Mouse (Mus musculus) liver, embryonic 15.5 days (tissue): Measurements from ENCODE around the gene Fibp. TPM values are rescaled to one million over a fixed set of nuclear protein-coding genes. Genes with fewer than 3 reads are reported as not detected.

Experiments
- ATAC-seq: fragments of 200-750 bp; cut with Nextera tagmentation; 2 replicates; pipeline ENCODE4 v1.8.0; 2017; ENCODE audit warnings: moderate number of reproducible peaks, mild to moderate bottlenecking, moderate library complexity; ENCODE audit not compliant: insufficient read depth
- H3K27ac ChIP-seq: fragments of 300-500 bp; sonication (generic); replicated peaks from 2 replicates; pipeline ENCODE4 v1.5.1; 2015; ENCODE audit warnings: mild to moderate bottlenecking, inconsistent platforms
- H3K27me3 ChIP-seq: fragments of 300-500 bp; sonication (generic); 2 replicates; pipeline ENCODE4 v1.6.1; 2015; ENCODE audit warnings: mild to moderate bottlenecking, inconsistent platforms
- H3K36me3 ChIP-seq: fragments of 300-500 bp; sonication (generic); replicated peaks from 2 replicates; pipeline ENCODE4 v1.6.1; 2015; ENCODE audit warnings: moderate library complexity, mild to moderate bottlenecking, inconsistent platforms
- H3K4me1 ChIP-seq: fragments of 300-500 bp; sonication (generic); replicated peaks from 2 replicates; pipeline ENCODE4 v1.6.1; 2015; ENCODE audit warnings: inconsistent platforms
- H3K4me2 ChIP-seq: fragments of 300-500 bp; sonication (generic); 2 replicates; pipeline ENCODE4 v1.6.1; 2015; ENCODE audit warnings: moderate library complexity, mild to moderate bottlenecking, inconsistent platforms
- H3K4me3 ChIP-seq: fragments of 300-500 bp; sonication (generic); replicated peaks from 2 replicates; pipeline ENCODE4 v1.5.1; 2015; ENCODE audit warnings: mild to moderate bottlenecking, inconsistent platforms
- H3K9ac ChIP-seq: fragments of 300-500 bp; sonication (generic); 2 replicates; pipeline ENCODE4 v1.6.1; 2015; ENCODE audit warnings: moderate library complexity, mild to moderate bottlenecking, inconsistent platforms
- H3K9me3 ChIP-seq: fragments of 300-500 bp; sonication (generic); replicated peaks from 2 replicates; pipeline ENCODE4 v1.6.1; 2016; ENCODE audit warnings: inconsistent platforms
- WGBS: fragments of 180-500 bp; shearing (Covaris S2); methylation state at CpG from one replicate; pipeline ENCODE4 v1.1.7; 2015; ENCODE audit warnings: mixed read lengths; ENCODE audit not compliant: insufficient replicate concordance; 5-methylcytosine and 5-hydroxymethylcytosine counted together
- polyA plus RNA-seq: library from polyadenylated mRNA; unstranded; fragments of >200 nt; fragmentation: Nextera tagmentation; extraction: Ambion mirVana; gene quantifications from 2 replicates; pipeline ENCODE4 v1.2.1, GENCODE M21; 2015

Fibp gene
- polyA plus RNA-seq: 25.3 and 28.6 TPM in 2 replicates

- H3K4me2 ChIP-seq: peak within 1 kb of the TSS; percentile 92
Observed at GRCm38 (mm10) chr19:5460465-5460911, at the start of gene Fibp. Gene Fibp (plus strand): TSS chr19:5460615.

GRCm38 (mm10) chr19:5410641-5411040, 49.8 kb upstream of the Fibp start:
- Histone ChIP-seq H3K9me3 (no peaks in the 10 kb centered on the region), H3K27me3 (no peaks in the 10 kb centered on the region)
- 75% methylated on average over 5 of the region's 5 CpGs for WGBS

More at GRCm38 (mm10) chr19:5460465-5460911, at the start of gene Fibp:
- Histone ChIP-seq H3K36me3 (peaks cover 24% of the 10 kb centered on the region), H3K27me3 (peaks cover 10% of the 10 kb centered on the region), H3K27ac (peak within 1 kb of the TSS; percentile 67), H3K4me1 (peaks cover 53% of the 10 kb centered on the region), H3K9me3 (no peaks in the 10 kb centered on the region), H3K9ac (peak within 1 kb of the TSS; percentile 79), H3K4me3 (peak within 1 kb of the TSS; percentile 87)
- ATAC-seq: peak; percentile 58
- under 1% methylated on average over 32 of the region's 32 CpGs for WGBS

GRCm38 (mm10) chr19:5411961-5412360, 48.5 kb upstream of the Fibp start:
- Histone ChIP-seq H3K9ac (no peak overlapping the region), H3K36me3 (0 out of 2 replicates have a peak, but pooled peaks cover 8% of the 10 kb centered on the region), H3K27me3 (no peaks in the 10 kb centered on the region), H3K4me3 (no peak overlapping the region), H3K9me3 (no peaks in the 10 kb centered on the region), H3K4me1 (peaks cover 33% of the 10 kb centered on the region), H3K27ac (no peak overlapping the region), H3K4me2 (no peak overlapping the region)
- WGBS: 72% methylated on average over 5 of the region's 5 CpGs
- ATAC-seq: no peak

More at GRCm38 (mm10) chr19:5410641-5411040, 49.8 kb upstream of the Fibp start:
- Histone ChIP-seq H3K4me1 (peaks cover 40% of the 10 kb centered on the region), H3K4me3 (no peak overlapping the region), H3K36me3 (0 out of 2 replicates have a peak, but pooled peaks cover 8% of the 10 kb centered on the region), H3K9ac (no peak overlapping the region), H3K27ac (no peak overlapping the region), H3K4me2 (no peak overlapping the region)
- ATAC-seq: no peak

- Histone ChIP-seq H3K9me3 (no peaks in the 10 kb centered on the region), H3K36me3 (peaks cover 15% of the 10 kb centered on the region; the same call in 1 of the 2 replicates), H3K27ac (no peak overlapping the region), H3K4me3 (no peak overlapping the region), H3K27me3 (no peaks in the 10 kb centered on the region), H3K9ac (no peak overlapping the region), H3K4me2 (no peak overlapping the region), H3K4me1 (peaks cover 15% of the 10 kb centered on the region; the same call in 1 of the 2 replicates)
- WGBS: 61% methylated on average over 4 of the region's 4 CpGs
- ATAC-seq: no peak
Observed at GRCm38 (mm10) chr19:5413840-5414239, 46.6 kb upstream of the Fibp start.

GRCm38 (mm10) chr19:5414534-5414957, 45.9 kb upstream of the Fibp start:
- Histone ChIP-seq H3K27ac (no peak overlapping the region), H3K9ac (no peak overlapping the region), H3K4me3 (no peak overlapping the region), H3K4me2 (no peak overlapping the region), H3K36me3 (peaks cover 9% of the 10 kb centered on the region; the same call in 1 of the 2 replicates), H3K27me3 (no peaks in the 10 kb centered on the region), H3K9me3 (no peaks in the 10 kb centered on the region), H3K4me1 (peaks cover 9% of the 10 kb centered on the region; the same call in 1 of the 2 replicates)
- WGBS: 53% methylated on average over 2 of the region's 2 CpGs
- no peak for ATAC-seq

- no peak overlapping the region for H3K4me2 ChIP-seq
- H3K4me3 ChIP-seq: no peak overlapping the region
- H3K27me3 ChIP-seq: no peaks in the 10 kb centered on the region
- H3K9me3 ChIP-seq: no peaks in the 10 kb centered on the region
- ATAC-seq: no peak
- H3K4me1 ChIP-seq: peaks cover 18% of the 10 kb centered on the region
- no peak overlapping the region for H3K27ac ChIP-seq
- peaks cover 35% of the 10 kb centered on the region for H3K36me3 ChIP-seq
- 81% methylated on average over 8 of the region's 8 CpGs for WGBS
- H3K9ac ChIP-seq: no peak overlapping the region
Observed at GRCm38 (mm10) chr19:5418750-5419466, 41.5 kb upstream of the Fibp start.

- WGBS: 60% methylated on average over 9 of the region's 9 CpGs
- no peak for ATAC-seq
- Histone ChIP-seq H3K27ac (no peak overlapping the region), H3K4me1 (peaks cover 19% of the 10 kb centered on the region), H3K4me2 (no peak overlapping the region), H3K9ac (no peak overlapping the region), H3K36me3 (peaks cover 35% of the 10 kb centered on the region), H3K9me3 (no peaks in the 10 kb centered on the region), H3K4me3 (no peak overlapping the region), H3K27me3 (no peaks in the 10 kb centered on the region)
Observed at GRCm38 (mm10) chr19:5419630-5420029, 40.8 kb upstream of the Fibp start.

GRCm38 (mm10) chr19:5420579-5420978, 39.8 kb upstream of the Fibp start:
- H3K27me3 ChIP-seq: no peaks in the 10 kb centered on the region
- no peak overlapping the region for H3K4me3 ChIP-seq
- no peak overlapping the region for H3K27ac ChIP-seq
- H3K9ac ChIP-seq: no peak overlapping the region
- H3K36me3 ChIP-seq: peaks cover 35% of the 10 kb centered on the region
- H3K9me3 ChIP-seq: no peaks in the 10 kb centered on the region
- ATAC-seq: no peak
- no peak overlapping the region for H3K4me2 ChIP-seq
- peaks cover 21% of the 10 kb centered on the region for H3K4me1 ChIP-seq
- WGBS: 77% methylated on average over 6 of the region's 6 CpGs

GRCm38 (mm10) chr19:5421784-5422183, 38.6 kb upstream of the Fibp start:
- H3K9ac ChIP-seq: no peak overlapping the region
- peaks cover 33% of the 10 kb centered on the region for H3K4me1 ChIP-seq
- H3K4me3 ChIP-seq: no peak overlapping the region
- ATAC-seq: no peak
- H3K9me3 ChIP-seq: no peaks in the 10 kb centered on the region
- H3K4me2 ChIP-seq: no peak overlapping the region
- WGBS: 81% methylated on average over 5 of the region's 5 CpGs
- H3K27me3 ChIP-seq: no peaks in the 10 kb centered on the region
- no peak overlapping the region for H3K27ac ChIP-seq
- peaks cover 44% of the 10 kb centered on the region for H3K36me3 ChIP-seq

GRCm38 (mm10) chr19:5422267-5422666, 38.1 kb upstream of the Fibp start:
- Histone ChIP-seq H3K27me3 (no peaks in the 10 kb centered on the region), H3K27ac (no peak overlapping the region), H3K9me3 (no peaks in the 10 kb centered on the region), H3K4me2 (no peak overlapping the region), H3K4me3 (no peak overlapping the region), H3K4me1 (peaks cover 35% of the 10 kb centered on the region), H3K9ac (no peak overlapping the region), H3K36me3 (peaks cover 49% of the 10 kb centered on the region)
- ATAC-seq: no peak
- 84% methylated on average over 10 of the region's 10 CpGs for WGBS

GRCm38 (mm10) chr19:5422895-5423443, 37.4 kb upstream of the Fibp start:
- Histone ChIP-seq H3K4me3 (peak overlapping the region; percentile 91; the same call in 1 of the 2 replicates), H3K9ac (peak overlapping the region; percentile 85; the same call in 1 of the 2 replicates)

More at GRCm38 (mm10) chr19:5422895-5423443, 37.4 kb upstream of the Fibp start:
- Histone ChIP-seq H3K4me2 (peak overlapping the region; percentile 98), H3K27ac (no peak overlapping the region; the same call in 1 of the 2 replicates), H3K27me3 (no peaks in the 10 kb centered on the region), H3K4me1 (peaks cover 35% of the 10 kb centered on the region), H3K36me3 (peaks cover 45% of the 10 kb centered on the region), H3K9me3 (no peaks in the 10 kb centered on the region)
- WGBS: 77% methylated on average over 9 of the region's 9 CpGs
- no peak for ATAC-seq
